Mouse (Mus musculus) cerebellum, postnatal 36 days (tissue): Measurements from ENCODE around the gene Pram1.

Source experiments
- DNase-seq, 2 experiments: peaks; one replicate each; pipeline ENCODE4 v3.0.0; 2021 to 2022; ENCODE audit warnings: mixed read lengths in 2 of 2

The Pram1 gene

DNA sequence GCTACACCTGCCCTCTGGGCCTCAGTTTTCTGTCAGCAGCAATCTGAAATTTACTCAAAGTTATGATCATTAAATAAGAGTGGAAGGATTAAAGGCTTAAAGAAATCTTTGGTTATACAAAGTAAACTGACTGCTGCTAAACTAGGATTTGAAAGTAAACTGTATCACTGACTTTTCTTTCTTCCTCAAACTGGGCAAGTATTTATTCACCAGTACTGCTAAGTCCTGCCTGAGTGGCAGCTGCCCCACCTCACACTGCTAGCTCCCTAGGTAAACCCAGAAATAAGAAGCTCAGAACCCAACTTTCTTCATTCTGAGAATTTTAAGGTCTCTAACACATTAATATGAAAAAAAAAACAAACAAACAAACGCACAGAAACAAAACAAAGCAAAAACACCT is 36.0 kb downstream of the Pram1 start:
- DNase-seq = no peak

DNA sequence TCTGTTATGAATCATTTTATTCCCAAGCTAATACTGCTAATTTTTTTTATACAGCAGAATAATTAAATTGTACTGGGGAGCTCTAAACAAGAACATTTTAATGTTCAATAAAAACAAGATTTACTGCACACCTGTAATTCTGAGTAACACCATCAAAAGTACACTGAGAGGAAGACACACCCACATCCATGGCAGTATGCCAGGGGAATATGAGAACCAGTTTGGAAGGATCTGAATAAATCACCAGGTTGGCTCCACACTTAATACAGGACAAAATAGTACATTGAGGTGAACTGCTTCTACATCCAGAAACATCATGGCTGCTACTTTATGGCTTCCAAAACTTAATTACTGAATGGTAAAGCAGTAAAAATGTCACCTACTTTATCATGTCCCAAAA is 37.6 kb downstream of the Pram1 start:
- DNase-seq = peak in 1 of 2 experiments; percentile 15

DNA sequence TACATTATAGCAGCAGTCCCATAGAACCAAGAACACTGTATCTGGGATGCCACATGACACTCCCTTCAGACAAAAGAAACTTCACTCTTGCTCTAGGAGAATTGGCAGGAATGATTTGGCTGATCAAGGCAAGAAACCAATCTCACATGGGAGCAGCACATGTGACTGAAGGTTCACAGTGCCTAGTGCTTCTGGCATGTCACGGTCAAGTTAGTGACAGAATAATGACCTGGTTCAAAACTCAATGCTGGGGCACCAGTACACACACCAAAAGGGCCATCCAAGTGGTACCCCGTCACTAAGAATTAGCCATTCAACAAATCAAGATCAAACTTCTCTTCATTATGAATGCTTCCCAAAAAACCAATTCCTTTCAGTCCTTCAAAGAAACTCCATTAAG is 38.2 kb downstream of the Pram1 start:
- DNase-seq = no peak

DNA sequence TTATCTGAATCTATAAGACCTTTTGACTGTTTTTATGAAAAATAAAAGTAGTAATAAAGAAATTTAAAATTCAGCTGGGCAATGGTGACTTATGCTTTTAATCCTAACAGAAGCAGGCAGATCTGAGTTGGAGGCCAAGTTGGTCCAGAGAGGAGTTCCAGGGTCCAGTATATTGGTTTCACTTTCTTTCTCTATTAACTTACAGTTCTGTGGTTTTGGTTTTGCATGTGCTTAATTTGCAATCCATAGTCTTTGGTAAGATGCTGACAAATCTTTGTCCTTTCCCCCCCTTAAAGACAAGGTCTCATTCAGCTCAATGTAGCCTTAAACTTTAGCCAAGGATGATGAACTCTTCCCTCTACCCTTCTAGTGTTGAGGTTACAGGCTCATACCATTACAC is 40.9 kb downstream of the Pram1 start:
- DNase-seq = no peak

DNA sequence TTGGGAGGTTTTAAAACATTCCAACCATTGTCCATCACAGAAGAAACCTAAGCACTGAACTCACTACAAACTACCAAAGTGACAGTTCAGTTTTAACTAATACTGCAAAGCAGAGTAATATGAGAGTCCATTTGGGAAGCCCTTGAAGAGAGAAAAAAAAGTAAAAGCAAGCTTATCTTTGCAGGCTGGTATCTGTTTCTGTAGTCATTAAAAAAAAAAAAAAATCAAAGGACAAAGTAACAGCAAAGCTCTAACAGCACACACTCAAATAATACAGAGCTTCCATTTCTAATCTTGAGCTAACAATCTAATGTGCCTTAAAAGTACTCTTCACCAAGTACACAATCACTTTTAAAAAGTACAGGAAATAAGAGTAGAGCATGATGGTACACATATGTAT is 43.9 kb downstream of the Pram1 start:
- no peak for DNase-seq

DNA sequence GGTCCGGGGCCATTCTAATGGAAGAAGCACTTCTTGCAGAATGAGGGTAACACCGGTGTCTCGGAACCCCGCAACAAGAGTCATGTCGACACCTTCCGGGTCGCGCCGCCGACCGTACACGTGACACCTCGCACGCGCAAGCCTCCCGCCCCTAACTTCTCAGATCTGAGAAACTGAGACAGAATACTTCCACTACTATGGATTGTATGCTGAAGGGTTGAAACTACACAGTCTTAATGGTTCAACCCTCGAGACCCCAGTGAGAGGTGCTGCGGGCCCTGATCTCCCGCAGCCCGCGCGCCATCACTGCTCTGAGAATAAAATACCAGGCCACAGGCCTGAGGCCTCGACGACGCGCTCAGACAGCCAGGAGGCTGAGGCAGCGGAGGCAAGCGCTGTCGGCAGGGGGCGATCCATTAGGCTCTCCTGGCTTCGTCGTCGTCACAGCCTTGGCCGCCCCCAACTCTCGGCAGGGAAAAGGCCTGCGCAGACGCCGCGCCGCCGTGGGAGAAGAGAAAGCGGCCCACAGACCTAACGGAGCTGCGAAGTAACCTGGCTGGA is 46.9 kb downstream of the Pram1 start:
- DNase-seq = peak; percentile 54 to 58

DNA sequence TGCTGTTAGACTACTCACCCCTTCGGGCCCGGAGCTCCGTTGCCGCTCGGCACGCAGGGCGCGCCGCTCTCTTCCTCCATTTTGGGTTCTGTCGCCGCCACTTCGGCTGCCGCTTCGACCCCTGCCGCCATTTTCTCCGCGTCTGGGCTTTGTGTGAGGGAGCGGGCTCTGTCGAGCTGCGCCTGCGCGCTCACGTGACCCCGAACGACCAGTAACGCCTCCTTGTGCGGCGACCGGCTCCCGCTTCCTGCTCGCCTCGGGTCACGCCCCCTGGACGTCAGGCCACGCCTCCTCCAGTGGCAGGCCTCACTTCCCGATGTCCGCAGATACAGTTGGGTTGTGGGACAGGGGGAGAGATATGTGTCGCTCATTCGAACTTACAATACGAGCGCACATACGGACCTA is 47.4 kb downstream of the Pram1 start:
- peak; percentile 95 to 98 for DNase-seq

DNA sequence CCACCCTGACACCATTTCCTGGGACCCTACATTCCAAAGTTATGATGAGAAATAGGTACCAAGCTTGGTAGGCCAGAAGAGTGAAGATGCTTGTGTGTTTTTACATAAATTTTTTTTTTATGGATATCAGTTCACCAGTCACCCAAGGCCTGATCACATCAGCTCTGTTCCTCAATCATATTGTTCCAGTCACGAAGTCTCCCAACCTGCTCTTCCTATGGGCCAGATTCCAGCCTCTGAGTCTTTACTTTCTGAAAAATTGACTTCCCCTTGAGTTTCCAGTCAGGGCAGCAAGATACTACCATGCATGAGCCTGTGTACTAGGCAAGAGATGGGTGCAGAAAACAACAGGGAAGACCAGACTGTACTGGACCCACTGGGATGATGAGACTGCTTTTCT is 48.9 kb downstream of the Pram1 start, which contains the start of gene Hnrnpm:
TSS of gene Hnrnpm (minus strand) at position 101 of the 400 bp plus-strand sequence.
- no peak for DNase-seq
